Mouse (Mus musculus) liver, postnatal 0 days (tissue): Measurements from ENCODE around the gene Zfp36l1.

Experiments used
- CTCF ChIP-seq: sonication (generic); IDR thresholded peaks from 2 replicates; pipeline ENCODE4 v1.5.1; 2016; ENCODE audit warnings: antibody characterized with exemption, low read depth
- EP300 ChIP-seq: IDR thresholded peaks from 2 replicates; pipeline ENCODE4 v1.6.1; 2016; ENCODE audit warnings: antibody characterized with exemption, low read depth, mild to moderate bottlenecking

- TF ChIP-seq CTCF, result no peak
- no peak for TF ChIP-seq EP300
These were observed 24.4 kb upstream of the Zfp36l1 start for GRCm38 (mm10) chr12:80137246-80137645.
